Comparison of ENCODE assay signal across 34 mouse cellular contexts in genomic region chr4:93849178-93849577, GRCm38 (mm10).
"Had no signal": no experiment of that assay in that cellular context is flagged by ENCODE, and none has a peak within 500 bp of the region (broad histone marks: within the 10 kb centered on the region; RNA-seq: fewer than 3 reads in every experiment).

No protein-coding gene starts in this region.

- H3K9me3 ChIP-seq: heart, embryonic 12.5 days; heart, embryonic 13.5 days; heart, embryonic 15.5 days; hindbrain, embryonic 10.5 days; hindbrain, embryonic 12.5 days; hindbrain, embryonic 13.5 days; hindbrain, embryonic 15.5 days; intestine, embryonic 15.5 days; kidney, embryonic 15.5 days had no signal

- H3K36me3 ChIP-seq: heart, embryonic 12.5 days; heart, embryonic 13.5 days; heart, embryonic 15.5 days; hindbrain, embryonic 10.5 days; hindbrain, embryonic 12.5 days; hindbrain, embryonic 13.5 days; hindbrain, embryonic 15.5 days; intestine, embryonic 15.5 days; kidney, embryonic 15.5 days had no signal

- H3K4me1 ChIP-seq: heart, embryonic 12.5 days; heart, embryonic 13.5 days; heart, embryonic 15.5 days; hindbrain, embryonic 10.5 days; hindbrain, embryonic 12.5 days; hindbrain, embryonic 13.5 days; hindbrain, embryonic 15.5 days; intestine, embryonic 15.5 days; kidney, embryonic 15.5 days had no signal

- H3K9ac ChIP-seq: heart, embryonic 12.5 days; heart, embryonic 13.5 days; heart, embryonic 15.5 days; hindbrain, embryonic 12.5 days; hindbrain, embryonic 13.5 days; hindbrain, embryonic 14.5 days; hindbrain, embryonic 15.5 days; intestine, embryonic 15.5 days; kidney, embryonic 15.5 days had no signal

- ATAC-seq: hindbrain, embryonic 16.5 days; hindbrain, postnatal 0 days; inflammation-experienced regulatory T-cells, adult 6 months; intestine, embryonic 15.5 days; intestine, embryonic 16.5 days; intestine, postnatal 0 days had no signal

- DNase-seq: heart, postnatal 10 days; heart, postnatal 14 days; heart, postnatal 36 days; heart, postnatal 4 days; kidney, adult 11 months; kidney, adult 18-20 months; kidney, adult 2 months; kidney, adult 8-10 months; kidney, adult 9 months; kidney, postnatal 10 days; kidney, postnatal 14 days; kidney, postnatal 25 days; kidney, postnatal 36 days; kidney, postnatal 4 days; layer of hippocampus, adult 9-11 months; layer of hippocampus, postnatal 36 days had no signal

- H3K27ac ChIP-seq: heart, embryonic 13.5 days; heart, embryonic 15.5 days; hindbrain, embryonic 10.5 days; hindbrain, embryonic 12.5 days; hindbrain, embryonic 13.5 days; hindbrain, embryonic 14.5 days; hindbrain, embryonic 15.5 days; hindbrain, postnatal 0 days; intestine, embryonic 15.5 days; kidney, embryonic 15.5 days; kidney, postnatal 0 days; layer of hippocampus, adult 2 months; left cerebral cortex, adult 2 months had no signal

- H3K27me3 ChIP-seq: heart, embryonic 12.5 days; heart, embryonic 13.5 days; heart, embryonic 15.5 days; hindbrain, embryonic 12.5 days; hindbrain, embryonic 13.5 days; hindbrain, embryonic 15.5 days; intestine, embryonic 15.5 days; kidney, embryonic 15.5 days had no signal

- H3K4me3 ChIP-seq: heart, embryonic 12.5 days; heart, embryonic 13.5 days; heart, embryonic 15.5 days; hindbrain, embryonic 10.5 days; hindbrain, embryonic 12.5 days; hindbrain, embryonic 13.5 days; hindbrain, embryonic 15.5 days; intestine, embryonic 15.5 days; kidney, embryonic 15.5 days; layer of hippocampus, adult 2 months; left cerebral cortex, adult 2 months had no signal
